Mouse (Mus musculus) embryonic fibroblast, embryonic 13.5 days (primary cell): Measurements from ENCODE around the gene Nup35.

Source experiments
- CTCF ChIP-seq: IDR thresholded peaks from 2 replicates; pipeline ENCODE4 v1.5.1; 2011; ENCODE audit warnings: mild to moderate bottlenecking, control low read depth, low read length, moderate library complexity, borderline replicate concordance; ENCODE audit not compliant: insufficient read depth
- POLR2A ChIP-seq: IDR thresholded peaks from 2 replicates; pipeline ENCODE4 v1.6.1; 2011; ENCODE audit warnings: low read depth, mild to moderate bottlenecking, control low read depth, low read length, moderate library complexity

- TF ChIP-seq CTCF: no peak
- TF ChIP-seq POLR2A: no peak
Measured at GRCm38 (mm10) chr2:80599850-80600249, 17.2 kb upstream of the Nup35 start.
